Mouse (Mus musculus): Measurements from ENCODE around the gene Emilin2.

Emilin2 gene

DNA sequence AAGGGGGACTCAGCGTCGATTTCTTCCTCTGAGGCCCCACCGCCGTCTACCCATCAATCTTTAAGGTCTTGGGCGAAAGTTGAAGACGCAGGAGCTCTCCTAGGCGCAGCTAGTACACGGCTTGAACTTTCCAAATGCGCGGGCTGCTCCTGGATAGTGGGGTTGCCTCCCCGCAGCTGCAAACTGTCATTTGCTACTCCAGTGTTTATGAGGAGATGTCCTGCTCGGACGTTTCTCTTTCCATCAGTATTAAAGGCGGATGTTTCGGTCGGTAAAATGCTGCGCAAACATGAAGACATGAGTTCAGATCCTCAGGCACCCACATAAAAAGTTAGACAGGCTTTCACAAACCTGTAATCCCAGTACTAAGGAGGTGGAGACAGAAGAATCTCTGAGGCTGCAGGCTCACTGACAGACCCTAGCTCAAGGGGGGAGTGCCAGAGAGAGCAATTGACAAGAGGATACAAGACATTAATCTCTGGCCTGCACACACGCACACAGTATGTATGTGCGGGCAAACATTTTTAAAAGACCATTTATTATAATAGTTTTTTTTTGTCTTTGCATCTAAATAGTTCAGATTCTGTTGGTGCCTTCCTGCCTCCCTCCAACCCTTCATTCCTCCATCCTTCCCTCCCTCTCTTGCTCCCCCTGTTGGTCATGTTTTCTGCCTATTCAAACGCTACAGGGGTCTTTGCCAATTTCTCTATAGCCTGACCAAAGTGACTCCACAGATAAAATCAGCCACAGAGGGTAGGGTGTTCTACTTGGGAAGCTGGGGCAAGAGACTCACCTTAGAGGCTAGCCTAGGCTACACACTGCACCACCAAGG is at the start of gene Emilin2:
Emilin2 (minus strand) TSS at position 639 of the 832 bp plus-strand sequence.
- TF ChIP-seq GATA4 (IDR thresholded peaks at IDR 0.05; ENCODE audit: insufficient replicate concordance, low read length) = no peak

DNA sequence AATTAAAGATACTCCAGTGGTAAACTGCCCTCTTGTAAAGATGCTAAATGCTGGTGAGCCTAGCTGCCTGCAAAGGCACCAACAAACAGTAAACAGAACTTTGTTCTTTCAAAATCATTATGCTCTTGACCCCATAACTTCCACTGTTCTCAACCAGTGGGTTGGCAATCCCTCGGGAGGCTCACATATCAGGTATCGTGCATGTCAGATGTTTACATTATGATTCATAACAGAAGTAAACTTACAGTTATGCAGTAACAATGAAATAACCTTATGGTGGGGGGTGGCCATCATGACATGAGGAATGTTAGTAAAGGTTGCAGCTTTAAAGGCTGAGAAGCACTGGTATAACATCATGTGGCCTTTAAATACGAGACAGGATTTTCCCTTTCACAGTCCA is 43.7 kb upstream of the Emilin2 start:
- TF ChIP-seq GATA4 (IDR thresholded peaks at IDR 0.05; ENCODE audit: insufficient replicate concordance, low read length) = no peak

DNA sequence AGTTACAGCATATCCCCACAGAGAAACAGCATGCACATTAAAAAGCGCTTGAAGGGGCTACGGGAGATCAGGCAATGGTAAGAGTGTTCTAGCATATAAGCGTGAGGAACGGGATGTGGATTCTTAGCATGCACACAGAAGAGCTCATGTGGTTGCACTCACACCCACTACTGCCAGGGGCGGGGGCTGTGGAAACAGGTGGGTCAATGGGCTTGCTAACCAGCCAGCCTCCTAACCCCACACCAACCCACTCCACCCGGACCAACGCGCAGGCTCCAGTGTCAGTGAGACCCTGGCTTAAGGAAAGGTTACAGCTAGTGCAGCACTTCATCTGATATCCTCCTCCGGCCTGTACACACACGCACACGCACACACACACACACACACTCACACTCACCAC is 42.4 kb upstream of the Emilin2 start:
- TF ChIP-seq GATA4 (IDR thresholded peaks at IDR 0.05; ENCODE audit: insufficient replicate concordance, low read length) = no peak

DNA sequence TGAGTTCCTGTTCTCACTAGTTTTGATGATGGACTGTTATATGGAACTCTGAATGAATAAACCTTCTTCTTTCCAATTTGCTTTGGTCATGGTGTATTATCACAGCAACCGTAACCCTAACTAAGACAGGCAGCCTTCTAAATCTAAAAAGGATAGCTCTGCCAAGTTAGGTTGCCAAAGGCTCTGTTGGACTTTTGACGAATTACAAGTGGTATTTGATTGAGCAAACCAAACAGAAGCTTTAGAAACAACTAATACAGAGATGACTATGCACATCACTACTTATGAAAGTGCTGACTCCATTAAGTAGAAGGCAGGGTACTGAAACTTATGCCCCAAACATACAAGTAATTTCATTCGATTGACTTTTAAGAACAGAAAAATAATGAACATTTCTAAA is 36.4 kb upstream of the Emilin2 start:
- TF ChIP-seq GATA4 (IDR thresholded peaks at IDR 0.05; ENCODE audit: insufficient replicate concordance, low read length) = no peak

DNA sequence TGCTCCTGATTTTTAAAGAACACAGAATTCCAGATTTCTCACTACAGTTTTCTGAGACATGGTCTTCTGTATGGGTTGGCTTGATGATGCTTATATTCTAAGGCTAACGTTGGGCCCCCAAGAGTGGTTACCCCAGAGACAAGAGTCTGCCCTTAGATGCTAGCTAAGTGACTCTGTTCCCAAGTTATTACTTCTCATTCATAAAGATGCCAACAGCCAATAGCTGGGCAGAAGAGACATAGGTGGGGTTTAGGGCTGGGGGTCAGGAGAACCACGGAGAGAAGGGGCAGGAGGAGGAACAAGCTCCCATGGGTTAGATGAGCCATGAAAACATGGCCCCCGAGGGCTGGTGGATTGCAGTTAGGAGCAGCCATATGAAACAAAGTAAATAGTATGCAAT is 30.2 kb upstream of the Emilin2 start:
- TF ChIP-seq GATA4 (IDR thresholded peaks at IDR 0.05; ENCODE audit: insufficient replicate concordance, low read length) = no peak

DNA sequence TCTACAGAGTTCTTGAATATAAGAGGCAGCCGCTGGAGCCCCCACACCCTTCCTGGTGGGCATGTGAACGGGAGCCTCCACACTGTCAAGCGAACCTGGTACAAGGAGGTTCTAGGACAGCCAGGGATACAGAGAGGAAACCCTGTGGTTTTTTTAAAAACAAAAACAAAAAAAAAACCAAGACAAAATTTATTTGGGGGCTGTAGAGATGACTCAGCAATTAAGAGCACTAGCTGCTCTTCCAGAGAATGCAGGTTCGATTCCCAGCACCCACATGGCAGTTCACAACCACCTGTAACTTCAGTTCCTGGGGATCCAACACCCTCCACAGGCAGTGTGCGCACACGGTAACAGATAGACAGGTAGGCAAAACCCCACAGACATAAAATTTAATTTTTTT is 26.8 kb upstream of the Emilin2 start:
- TF ChIP-seq GATA4 (IDR thresholded peaks at IDR 0.05; ENCODE audit: insufficient replicate concordance, low read length) = no peak

DNA sequence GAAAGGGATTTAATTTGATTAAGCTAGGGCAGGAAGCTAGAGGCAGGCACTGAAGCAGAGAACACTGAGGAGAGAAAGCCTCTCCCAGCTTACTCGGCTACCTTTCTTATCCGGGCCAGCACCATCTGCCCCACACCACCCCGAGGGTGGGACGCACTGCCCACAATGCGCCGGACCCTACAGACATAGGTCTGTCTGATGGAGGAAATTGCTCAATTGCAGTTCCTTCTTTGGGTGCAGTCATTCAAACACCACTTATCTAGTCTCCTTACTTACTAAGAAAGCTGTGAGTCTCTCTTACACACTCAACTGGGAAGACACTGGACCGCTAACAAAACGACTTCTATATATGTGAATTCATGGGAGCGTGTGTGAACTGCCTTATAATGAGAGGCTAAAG is 25.8 kb upstream of the Emilin2 start:
- no peak for TF ChIP-seq GATA4 (IDR thresholded peaks at IDR 0.05; ENCODE audit: insufficient replicate concordance, low read length)

DNA sequence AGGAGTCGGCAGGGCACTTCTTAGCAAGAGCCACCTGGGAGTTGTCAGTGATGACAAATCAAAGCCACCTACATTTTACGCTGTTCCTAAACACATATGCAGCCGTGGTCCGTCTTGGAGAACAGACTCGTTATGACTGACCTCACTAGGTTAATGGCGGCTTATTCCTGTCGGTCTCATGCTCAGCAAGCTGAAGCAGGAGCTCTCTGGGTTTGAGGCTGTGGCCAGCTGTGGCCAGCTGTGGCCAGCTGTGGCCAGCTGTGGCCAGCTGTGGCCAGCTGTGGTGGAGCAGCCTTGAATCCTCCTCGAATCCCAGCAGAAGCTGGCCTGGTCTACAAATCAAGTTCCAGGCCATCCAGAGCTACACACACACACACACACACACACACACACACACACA is 24.6 kb upstream of the Emilin2 start:
- TF ChIP-seq GATA4 (IDR thresholded peaks at IDR 0.05; ENCODE audit: insufficient replicate concordance, low read length) = no peak

DNA sequence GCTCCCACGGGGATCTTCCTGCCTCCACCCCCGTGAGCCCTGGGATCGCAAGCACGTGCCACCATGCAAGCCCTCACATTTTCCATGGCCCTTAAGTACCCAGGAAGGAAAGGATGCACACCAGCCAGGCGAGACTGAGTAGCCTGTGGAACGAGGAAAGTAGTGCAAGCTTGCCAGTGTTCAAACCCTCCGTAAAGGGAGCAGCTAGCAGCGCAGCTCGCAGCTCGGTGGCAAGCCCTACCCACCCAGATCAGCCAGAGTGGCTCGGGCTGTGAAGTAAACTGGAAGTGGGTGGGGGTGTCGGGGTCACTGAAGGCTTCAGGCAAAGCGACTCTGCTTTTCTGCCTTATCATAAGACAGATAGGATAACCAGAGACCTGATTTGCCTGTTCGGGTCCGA is 20.5 kb upstream of the Emilin2 start:
- TF ChIP-seq GATA4 (IDR thresholded peaks at IDR 0.05; ENCODE audit: insufficient replicate concordance, low read length) = no peak

DNA sequence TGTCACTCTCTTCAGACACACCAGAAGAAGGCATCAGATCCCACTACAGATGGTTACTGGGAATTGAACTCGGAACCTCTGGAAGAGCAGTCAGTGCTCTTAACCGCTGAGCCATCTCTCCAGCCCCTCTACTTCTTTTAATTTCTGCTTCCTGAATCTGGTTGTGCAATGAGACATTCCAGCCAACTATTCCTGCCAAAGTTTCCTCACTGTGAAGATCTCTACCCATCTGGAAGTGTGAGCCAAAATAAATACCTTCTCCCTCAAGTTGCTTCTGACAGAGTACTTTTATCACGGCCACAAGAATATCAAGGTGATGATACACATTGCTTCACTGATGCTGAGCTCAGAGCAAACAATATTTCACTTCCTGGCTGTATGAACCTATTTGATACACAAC is 7.6 kb upstream of the Emilin2 start:
- TF ChIP-seq GATA4 (IDR thresholded peaks at IDR 0.05; ENCODE audit: insufficient replicate concordance, low read length) = no peak

DNA sequence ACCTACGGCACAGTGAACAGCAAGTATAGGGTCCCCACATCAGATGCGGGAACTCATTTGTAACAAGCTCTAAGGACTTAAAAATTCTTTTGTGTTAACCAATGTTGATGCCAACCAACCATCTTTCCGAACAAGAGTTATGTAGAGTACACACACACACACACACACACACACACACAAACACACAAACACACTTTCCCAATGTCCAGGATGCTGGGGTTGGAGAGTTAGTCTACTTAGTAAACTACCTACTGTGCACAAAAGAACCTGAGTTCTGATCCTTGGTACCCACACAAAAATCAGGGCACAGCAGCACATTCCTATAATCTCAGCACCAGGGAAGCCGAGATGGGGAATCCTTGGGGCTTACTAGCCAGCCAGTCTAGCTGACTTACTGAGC is 5.8 kb upstream of the Emilin2 start:
- TF ChIP-seq GATA4 (IDR thresholded peaks at IDR 0.05; ENCODE audit: insufficient replicate concordance, low read length) = no peak

DNA sequence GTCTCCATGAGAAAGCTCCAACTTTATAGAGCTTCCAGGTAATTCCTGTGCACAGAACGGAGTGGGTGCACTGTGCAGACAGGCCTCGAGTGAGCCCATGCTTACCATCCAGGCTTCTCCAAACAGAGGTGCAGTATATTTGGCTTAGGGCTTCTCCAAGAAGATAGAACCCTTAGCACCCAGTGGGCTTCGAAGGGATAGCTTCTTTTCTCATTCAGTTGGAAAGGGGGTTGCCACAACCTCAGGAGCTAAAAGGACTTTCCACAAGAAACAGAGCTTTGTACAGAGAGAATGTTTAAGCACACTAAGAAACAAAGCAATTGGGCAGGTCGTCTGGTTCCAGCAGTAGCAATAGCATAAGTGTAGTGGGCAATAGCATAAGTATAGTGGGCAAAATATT is 2.5 kb upstream of the Emilin2 start:
- no peak for TF ChIP-seq GATA4 (IDR thresholded peaks at IDR 0.05; ENCODE audit: insufficient replicate concordance, low read length)

DNA sequence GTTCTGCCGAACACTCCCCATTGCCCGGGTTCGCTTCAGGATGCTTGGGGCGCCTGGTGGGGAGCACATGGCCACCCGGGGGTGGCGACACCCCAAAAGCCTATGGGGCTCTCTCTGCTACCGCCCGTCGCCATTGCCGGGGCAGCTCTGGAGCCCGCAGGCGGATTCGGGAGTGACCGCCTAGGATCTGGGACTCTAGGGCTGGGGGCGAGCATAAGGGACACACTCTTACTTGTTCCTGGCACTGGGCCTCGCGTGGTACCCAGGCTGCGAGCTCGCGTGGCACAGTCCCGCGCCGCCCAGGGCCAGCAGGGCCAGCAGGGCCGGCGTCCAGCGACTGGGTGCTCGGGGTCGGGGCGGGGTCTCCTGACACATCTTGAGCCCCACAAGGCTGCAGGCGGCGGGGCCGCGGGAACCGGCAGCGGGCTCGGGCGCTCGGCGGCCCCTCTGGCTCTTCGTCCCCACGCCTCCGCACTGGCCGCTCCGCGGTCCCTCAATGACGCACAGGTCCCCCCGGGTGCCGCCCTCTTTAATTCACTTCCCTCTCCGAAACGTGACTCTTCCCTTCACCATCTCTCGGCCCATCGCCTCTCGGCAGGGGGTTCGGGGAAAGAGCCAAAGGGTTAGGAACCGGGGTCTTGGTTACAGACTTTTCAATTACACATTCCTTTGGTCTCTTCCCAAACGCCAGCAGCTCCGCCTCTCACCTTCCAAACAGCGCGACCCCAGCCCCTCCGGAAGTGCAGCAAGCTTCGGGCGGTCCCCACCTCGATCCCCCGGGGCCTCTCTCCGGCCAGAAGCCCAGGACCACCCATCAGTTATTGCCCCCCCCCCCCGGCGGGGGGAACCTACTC is 1.1 kb downstream of the Emilin2 start:
- no peak for TF ChIP-seq GATA4 (IDR thresholded peaks at IDR 0.05; ENCODE audit: insufficient replicate concordance, low read length)

DNA sequence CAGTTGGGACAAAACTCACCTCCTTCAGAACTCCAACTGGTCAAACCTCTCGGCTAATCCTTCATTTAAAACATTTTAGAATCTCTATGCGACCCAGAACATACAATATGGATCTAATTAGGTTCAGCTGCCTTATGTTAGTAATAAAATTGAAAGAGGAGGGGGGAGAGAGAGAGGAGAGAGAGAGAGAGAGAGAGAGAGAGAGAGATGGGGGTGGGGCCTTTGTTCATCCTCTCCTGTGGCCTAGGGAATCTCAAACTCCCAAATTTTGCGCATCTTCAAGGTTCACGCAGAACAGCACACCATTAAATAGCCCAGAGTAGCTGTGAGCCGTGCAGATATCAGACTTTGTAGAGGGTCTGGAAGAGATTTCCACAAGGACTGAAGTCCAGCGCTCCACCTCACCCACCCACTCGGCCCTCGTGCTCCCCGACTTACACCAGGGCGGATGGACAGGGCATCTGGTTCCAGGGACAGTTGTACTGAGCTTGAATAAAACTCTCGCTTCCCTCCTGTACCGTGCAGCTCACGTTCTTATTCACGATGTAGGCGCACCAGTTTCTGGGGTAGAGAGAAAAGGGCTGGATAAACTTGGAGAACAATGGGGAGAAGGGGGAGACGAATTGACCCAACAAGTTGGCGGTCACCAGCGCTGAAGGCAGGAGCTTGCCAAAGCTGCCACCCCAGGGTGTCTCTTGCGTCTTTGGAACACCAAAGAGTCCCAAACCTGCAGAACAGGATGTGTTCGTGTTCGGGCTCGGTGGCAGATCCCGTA is 1.9 kb downstream of the Emilin2 start:
- no peak for TF ChIP-seq GATA4 (IDR thresholded peaks at IDR 0.05; ENCODE audit: insufficient replicate concordance, low read length)

DNA sequence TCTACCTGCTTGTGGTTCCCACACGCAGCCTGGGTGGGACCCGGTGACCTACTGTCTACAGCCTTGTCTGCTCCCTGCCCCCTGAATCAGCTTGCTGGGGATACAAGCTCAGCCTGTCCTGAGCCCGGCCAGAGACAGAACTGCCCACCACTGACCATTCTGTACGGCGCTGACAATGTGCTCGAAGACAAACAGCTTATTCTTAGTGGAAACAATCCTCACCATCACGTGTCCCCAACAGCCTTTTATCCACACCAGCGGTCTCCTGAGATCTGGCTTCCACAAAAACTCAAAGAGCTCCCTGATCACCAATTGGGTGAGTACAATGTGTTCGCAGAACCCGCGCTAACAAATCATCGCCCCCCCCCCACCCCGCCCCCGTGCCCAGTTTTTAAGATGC is 2.6 kb downstream of the Emilin2 start:
- TF ChIP-seq GATA4 (IDR thresholded peaks at IDR 0.05; ENCODE audit: insufficient replicate concordance, low read length) = no peak

Measured in liver, adult (tissue).